Mouse (Mus musculus) midbrain, postnatal 0 days (tissue): ENCODE measurements around the gene Diaph3. TPM values are rescaled to one million over a fixed set of nuclear protein-coding genes. Genes with fewer than 3 reads are reported as not detected.

ENCODE experiments used
- ATAC-seq: fragments of 200-750 bp; cut with Nextera tagmentation; 2 replicates; pipeline ENCODE4 v1.8.0; 2017; ENCODE audit warnings: moderate number of reproducible peaks, mild to moderate bottlenecking, moderate TSS enrichment, moderate library complexity; ENCODE audit not compliant: low FRiP score
- DNase-seq: peaks from one replicate; pipeline ENCODE4 v3.0.0-alpha.2; 2015; ENCODE audit warnings: low spot score
- H3K27ac ChIP-seq: fragments of 300-500 bp; sonication (generic); 2 replicates; pipeline ENCODE4 v1.5.1; 2014; ENCODE audit warnings: low read depth, mild to moderate bottlenecking, low read length, mixed read lengths
- H3K27me3 ChIP-seq: fragments of 300-500 bp; sonication (generic); 2 replicates; pipeline ENCODE4 v1.6.1; 2014; ENCODE audit warnings: low read length, control low read depth, mixed read lengths; ENCODE audit not compliant: insufficient read depth
- H3K36me3 ChIP-seq: fragments of 300-500 bp; sonication (generic); 2 replicates; pipeline ENCODE4 v1.6.1; 2014; ENCODE audit warnings: low read length, control low read depth, mixed read lengths; ENCODE audit not compliant: insufficient read depth
- H3K4me1 ChIP-seq: fragments of 300-500 bp; sonication (generic); 2 replicates; pipeline ENCODE4 v1.6.1; 2014; ENCODE audit warnings: mild to moderate bottlenecking, control low read depth, antibody characterized with exemption, low read length, mixed read lengths; ENCODE audit not compliant: insufficient read depth
- H3K4me2 ChIP-seq: fragments of 300-500 bp; sonication (generic); 2 replicates; pipeline ENCODE4 v1.6.1; 2014; ENCODE audit warnings: low read depth, mild to moderate bottlenecking, low read length, mixed read lengths; ENCODE audit not compliant: poor library complexity, severe bottlenecking
- H3K4me3 ChIP-seq: fragments of 300-500 bp; sonication (generic); 2 replicates; pipeline ENCODE4 v1.5.1; 2014; ENCODE audit warnings: low read depth, mild to moderate bottlenecking, low read length, moderate library complexity
- H3K9ac ChIP-seq: fragments of 300-500 bp; sonication (generic); replicated peaks from 2 replicates; pipeline ENCODE4 v1.6.1; 2014; ENCODE audit warnings: mild to moderate bottlenecking, low read length, moderate library complexity, mixed read lengths; ENCODE audit not compliant: poor library complexity, severe bottlenecking
- H3K9me3 ChIP-seq: fragments of 300-500 bp; sonication (generic); 2 replicates; pipeline ENCODE4 v1.6.1; 2016; ENCODE audit warnings: low read length, control low read depth
- CTCF ChIP-seq: IDR thresholded peaks from 2 replicates; pipeline ENCODE4 v1.5.1; 2016; ENCODE audit warnings: antibody characterized with exemption, mild to moderate bottlenecking
- WGBS: fragments of 180-500 bp; shearing (Covaris S2); extraction: QIAGEN DNeasy Blood & Tissue Kit; methylation state at CpG from one replicate; pipeline ENCODE4 v1.1.7; 2014; 5-methylcytosine and 5-hydroxymethylcytosine counted together
- polyA plus RNA-seq: library from polyadenylated mRNA; unstranded; fragments of >200 nt; fragmentation: Nextera tagmentation; extraction: Ambion mirVana; gene quantifications from 2 replicates; pipeline ENCODE4 v1.2.1, GENCODE M21; 2015
- total RNA-seq: library from RNA; depleted of rRNA; stranded (reverse); fragments of >200 nt; gene quantifications from 2 replicates; pipeline ENCODE4 v1.2.3, GENCODE M21; 2014; rRNA removed

The Diaph3 gene
- total RNA-seq (1.7 and 1.9 TPM in 2 replicates), polyA plus RNA-seq (2.4 and 2.5 TPM in 2 replicates)

DNA sequence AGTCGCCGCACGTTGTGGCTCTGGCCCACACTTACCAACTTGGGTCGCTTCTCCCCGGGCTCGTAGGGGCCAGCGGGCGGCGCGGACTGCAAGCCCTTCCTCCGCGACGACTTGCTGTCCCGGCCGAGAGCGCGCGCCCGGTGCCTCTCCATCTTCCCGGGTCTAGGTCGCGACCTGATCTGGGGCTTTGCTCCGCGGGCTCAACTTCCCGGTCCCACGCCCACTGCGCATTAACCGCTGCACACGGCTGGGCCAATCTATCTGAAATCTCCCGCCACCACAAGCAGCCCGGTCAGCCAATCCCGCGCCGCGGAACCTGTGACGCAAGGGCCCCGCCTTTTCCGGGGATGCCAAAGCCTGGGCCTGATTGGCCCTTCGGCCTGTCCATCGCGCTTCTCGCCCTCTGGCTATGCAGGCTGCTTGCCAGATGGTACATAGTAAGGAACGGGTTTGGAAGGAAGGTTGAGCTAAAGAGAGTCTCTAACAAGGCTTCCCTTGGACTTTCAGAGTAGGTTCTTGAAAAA lies at the start of gene Diaph3:
TSS of gene Diaph3 (minus strand) at position 273 of the 524 bp plus-strand sequence.
- peak; percentile 100 for ATAC-seq
- no peaks in the 10 kb centered on the region for H3K27me3 ChIP-seq
- WGBS = 1% methylated on average over 43 of the region's 43 CpGs
- H3K9ac ChIP-seq = peak within 1 kb of the TSS; percentile 19; the same call in 1 of the 2 replicates
- H3K27ac ChIP-seq = no peak within 1 kb of the TSS
- H3K4me2 ChIP-seq = peak within 1 kb of the TSS; percentile 99
- peaks cover 3% of the 10 kb centered on the region; the same call in 1 of the 2 replicates for H3K4me1 ChIP-seq
- peak within 1 kb of the TSS; percentile 79 for H3K4me3 ChIP-seq
- no peak for TF ChIP-seq CTCF
- H3K9me3 ChIP-seq = no peaks in the 10 kb centered on the region
- DNase-seq = peak; percentile 98
- no peaks in the 10 kb centered on the region for H3K36me3 ChIP-seq

DNA sequence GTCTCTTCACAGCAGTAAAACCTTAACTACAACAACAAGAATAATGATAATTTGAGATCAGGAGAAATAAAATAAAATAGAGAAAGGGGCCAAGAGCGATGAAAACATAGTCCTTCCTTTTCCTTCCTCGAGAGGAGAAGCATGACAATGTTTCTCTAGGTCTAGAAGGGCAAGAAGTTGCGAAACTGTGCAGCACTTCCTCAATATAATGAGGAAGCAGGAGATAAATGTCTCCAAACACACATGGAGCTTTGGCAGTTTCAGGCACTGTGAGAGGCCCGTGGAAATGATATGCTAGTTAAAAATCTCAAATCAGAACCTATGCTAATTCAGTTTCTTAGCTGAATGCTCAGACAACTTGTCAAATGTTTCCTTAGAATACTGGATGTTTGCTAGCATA lies 49.6 kb upstream of the Diaph3 start:
- Histone ChIP-seq H3K9me3 (0 out of 2 replicates have a peak, but pooled peaks cover 4% of the 10 kb centered on the region), H3K27ac (no peak overlapping the region), H3K4me1 (no peaks in the 10 kb centered on the region), H3K4me3 (no peak overlapping the region), H3K9ac (no peak overlapping the region), H3K36me3 (no peaks in the 10 kb centered on the region), H3K4me2 (no peak overlapping the region), H3K27me3 (no peaks in the 10 kb centered on the region)
- no peak for ATAC-seq
- no peak for DNase-seq
- 81% methylated on average over 4 of the region's 4 CpGs for WGBS
- no peak for TF ChIP-seq CTCF

GRCm38 (mm10) chr14:87171577-87171976 lies 30.5 kb upstream of the Diaph3 start:
- no peaks in the 10 kb centered on the region for H3K36me3 ChIP-seq
- H3K9me3 ChIP-seq = no peaks in the 10 kb centered on the region
- H3K27me3 ChIP-seq = no peaks in the 10 kb centered on the region
- no peak overlapping the region for H3K9ac ChIP-seq
- no peak for TF ChIP-seq CTCF
- no peak for ATAC-seq
- DNase-seq = no peak
- H3K27ac ChIP-seq = no peak overlapping the region
- H3K4me3 ChIP-seq = no peak overlapping the region
- H3K4me2 ChIP-seq = no peak overlapping the region
- 89% methylated on average over 6 of the region's 6 CpGs for WGBS
- H3K4me1 ChIP-seq = no peaks in the 10 kb centered on the region

DNA sequence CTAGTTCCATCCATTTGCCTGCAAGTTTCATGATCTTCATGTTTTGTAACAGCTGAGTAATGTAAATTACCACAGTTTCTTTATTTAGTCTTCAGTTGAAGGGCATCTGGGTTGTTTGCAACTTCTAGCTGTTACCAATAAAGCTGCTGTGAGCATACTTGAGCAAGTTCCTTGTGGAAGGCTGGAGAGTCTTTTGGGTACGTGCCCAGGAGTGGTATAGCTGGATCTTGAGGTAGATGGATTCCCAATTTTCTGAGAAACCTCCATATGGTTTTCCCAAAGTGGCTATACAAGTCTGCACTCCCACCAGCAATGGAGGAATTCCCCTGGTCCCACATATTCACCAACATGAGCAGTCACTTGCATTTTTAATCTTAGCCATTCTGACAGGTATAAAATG lies 28.1 kb upstream of the Diaph3 start:
- H3K4me3 ChIP-seq = no peak overlapping the region
- TF ChIP-seq CTCF = no peak
- DNase-seq (no peak), ATAC-seq (no peak)
- no peak overlapping the region for H3K4me2 ChIP-seq
- no peaks in the 10 kb centered on the region for H3K36me3 ChIP-seq
- no peaks in the 10 kb centered on the region for H3K4me1 ChIP-seq
- no peak overlapping the region for H3K9ac ChIP-seq
- no peaks in the 10 kb centered on the region for H3K27me3 ChIP-seq
- 71% methylated on average over 1 of the region's 1 CpGs for WGBS
- H3K27ac ChIP-seq = no peak overlapping the region
- H3K9me3 ChIP-seq = no peaks in the 10 kb centered on the region

GRCm38 (mm10) chr14:87155621-87156238 lies 14.7 kb upstream of the Diaph3 start:
- no peak overlapping the region for H3K4me3 ChIP-seq
- no peak overlapping the region for H3K9ac ChIP-seq
- ATAC-seq (no peak), DNase-seq (no peak)
- no peak for TF ChIP-seq CTCF
- H3K4me1 ChIP-seq = no peaks in the 10 kb centered on the region
- 85% methylated on average over 9 of the region's 9 CpGs for WGBS
- no peak overlapping the region for H3K4me2 ChIP-seq
- no peak overlapping the region for H3K27ac ChIP-seq
- H3K36me3 ChIP-seq = no peaks in the 10 kb centered on the region
- no peaks in the 10 kb centered on the region for H3K27me3 ChIP-seq
- H3K9me3 ChIP-seq = no peaks in the 10 kb centered on the region

DNA sequence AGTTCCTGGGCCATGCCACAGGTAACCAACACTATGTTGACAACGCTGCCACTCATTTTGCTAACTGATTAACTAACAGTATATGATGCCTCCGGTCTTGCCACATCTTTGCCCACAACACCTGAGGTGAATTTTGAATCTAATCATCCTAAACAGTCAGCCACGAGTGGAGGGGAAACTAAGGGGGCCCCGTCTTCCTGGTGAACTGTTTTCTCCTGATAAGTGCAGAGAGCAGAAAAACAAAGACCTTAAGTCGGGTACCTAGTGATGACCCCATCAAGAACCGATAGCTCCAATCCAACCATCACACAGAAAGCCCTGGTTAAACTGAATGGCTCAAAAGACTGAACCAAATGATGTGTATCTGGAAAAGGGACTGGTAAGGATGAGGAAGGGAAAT lies 8.6 kb upstream of the Diaph3 start:
- Histone ChIP-seq H3K4me2 (no peak overlapping the region), H3K9me3 (no peaks in the 10 kb centered on the region), H3K27ac (no peak overlapping the region), H3K4me3 (no peak overlapping the region), H3K9ac (no peak overlapping the region), H3K4me1 (no peaks in the 10 kb centered on the region), H3K36me3 (no peaks in the 10 kb centered on the region), H3K27me3 (no peaks in the 10 kb centered on the region)
- DNase-seq (no peak), ATAC-seq (no peak)
- WGBS = 90% methylated on average over 6 of the region's 6 CpGs
- no peak for TF ChIP-seq CTCF
